ENCODE assay signal across 8 mouse cellular contexts in the genomic region with DNA sequence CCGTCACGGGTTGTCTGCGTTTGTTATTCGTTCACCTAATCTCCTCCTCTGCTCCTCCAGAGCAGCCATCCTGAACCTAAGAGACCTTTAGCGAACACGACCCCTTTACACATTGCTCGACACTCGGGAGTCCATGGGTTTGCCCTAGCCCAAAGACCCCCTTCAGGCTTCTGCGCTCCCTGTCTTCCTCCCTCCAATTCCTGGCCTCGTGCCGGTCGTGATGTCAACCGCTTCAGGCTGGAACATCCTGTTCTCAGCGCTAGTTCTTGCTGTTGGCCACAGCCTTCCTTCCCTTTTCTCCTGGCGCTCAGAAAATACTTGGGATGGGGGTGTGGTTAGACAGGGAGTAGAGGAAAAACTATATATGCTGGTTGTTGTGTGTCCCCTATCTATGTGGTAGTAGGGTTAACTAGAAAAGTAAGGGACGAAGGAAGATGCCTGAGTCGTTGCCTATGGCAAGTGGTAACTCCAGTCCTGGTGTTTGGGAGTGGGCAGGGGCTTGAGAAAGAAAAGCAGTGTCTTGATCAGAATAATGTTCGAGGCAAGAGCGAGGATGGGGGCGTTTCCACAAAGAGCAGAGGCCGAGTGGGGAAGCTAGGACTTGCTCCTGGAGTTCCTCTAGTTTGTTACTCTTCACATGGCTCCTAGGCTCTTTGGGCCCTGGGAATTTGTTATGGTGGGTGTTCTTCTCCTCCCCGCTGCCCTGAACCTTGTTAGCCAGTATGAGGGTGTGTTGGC. TPM values are rescaled to one million over a fixed set of nuclear protein-coding genes. Genes with fewer than 3 reads are reported as not detected.
DNase-seq lines count a peak whose midpoint lies in the region; ATAC-seq lines count a peak whose summit lies in the region.

No protein-coding gene starts in this region.

- peaks cover 40% of the 10 kb centered on the region for H3K4me1 ChIP-seq in neural tube, embryonic 11.5 days (ENCODE audit: control insufficient read depth, insufficient read depth, low read length)
- peaks cover 65% of the 10 kb centered on the region for H3K4me1 ChIP-seq in liver, embryonic 12.5 days
- H3K4me1 ChIP-seq in neural tube, embryonic 13.5 days (replicated peaks) = peaks cover 65% of the 10 kb centered on the region

- no peaks in the 10 kb centered on the region for H3K27me3 ChIP-seq in neural tube, embryonic 11.5 days (ENCODE audit: control insufficient read depth, insufficient read depth, low read length)
- no peaks in the 10 kb centered on the region for H3K27me3 ChIP-seq in liver, embryonic 12.5 days (replicated peaks)
- H3K27me3 ChIP-seq in neural tube, embryonic 13.5 days = no peaks in the 10 kb centered on the region; the same call in 1 of the 2 replicates

- peaks cover 18% of the 10 kb centered on the region for H3K36me3 ChIP-seq in neural tube, embryonic 11.5 days (ENCODE audit: control insufficient read depth, insufficient read depth, low read length)
- peaks cover 39% of the 10 kb centered on the region for H3K36me3 ChIP-seq in liver, embryonic 12.5 days
- H3K36me3 ChIP-seq in neural tube, embryonic 13.5 days = peaks cover 38% of the 10 kb centered on the region

- DNase-seq in neural tube, embryonic 11.5 days (ENCODE audit: low spot score) = peak; percentile 43
- no peak for DNase-seq in neural tube, embryonic 10.5 days (ENCODE audit: extremely low spot score, low spot score)
- peak; percentile 89 for DNase-seq in cerebellum, adult 9-11 months
- DNase-seq in heart, adult 18-20 months = peak; percentile 95 to 96
- peak; percentile 72 for DNase-seq in kidney, adult 11 months
- no peak for DNase-seq in yolk sac, embryonic 10.5 days (ENCODE audit: low spot score)

- H3K9me3 ChIP-seq in neural tube, embryonic 11.5 days (ENCODE audit: control insufficient read depth, low read length) = no peaks in the 10 kb centered on the region
- no peaks in the 10 kb centered on the region for H3K9me3 ChIP-seq in liver, embryonic 12.5 days (replicated peaks)
- no peaks in the 10 kb centered on the region for H3K9me3 ChIP-seq in neural tube, embryonic 13.5 days

- H3K4me3 ChIP-seq in neural tube, embryonic 11.5 days (ENCODE audit: low read depth, low read length) = peak overlapping the region; percentile 51
- peak overlapping the region; percentile 64 for H3K4me3 ChIP-seq in liver, embryonic 12.5 days
- H3K4me3 ChIP-seq in neural tube, embryonic 13.5 days = peak overlapping the region; percentile 63

- peak overlapping the region; percentile 51 for H3K27ac ChIP-seq in neural tube, embryonic 11.5 days (ENCODE audit: low read depth, low read length)
- H3K27ac ChIP-seq in liver, embryonic 12.5 days = peak overlapping the region; percentile 91
- peak overlapping the region; percentile 89 for H3K27ac ChIP-seq in neural tube, embryonic 13.5 days (replicated peaks)

- ATAC-seq in neural tube, embryonic 11.5 days (ENCODE audit: insufficient read depth, low FRiP score, low TSS enrichment) = no peak
- ATAC-seq in liver, embryonic 12.5 days = no peak
- no peak for ATAC-seq in neural tube, embryonic 13.5 days (ENCODE audit: low read depth)

- 2% methylated on average over 22 of the region's 22 CpGs for WGBS in neural tube, embryonic 11.5 days
- WGBS in liver, embryonic 12.5 days (ENCODE audit: insufficient replicate concordance) = under 1% methylated on average over 22 of the region's 22 CpGs
- 1% methylated on average over 22 of the region's 22 CpGs for WGBS in neural tube, embryonic 13.5 days

- H3K4me2 ChIP-seq in neural tube, embryonic 11.5 days (ENCODE audit: low read depth) = peak overlapping the region; percentile 89
- H3K4me2 ChIP-seq in liver, embryonic 12.5 days = peak overlapping the region; percentile 89
- peak overlapping the region; percentile 93 for H3K4me2 ChIP-seq in neural tube, embryonic 13.5 days

- peak overlapping the region; percentile 64 for H3K9ac ChIP-seq in neural tube, embryonic 11.5 days (ENCODE audit: low read length)
- peak overlapping the region; percentile 77 for H3K9ac ChIP-seq in liver, embryonic 12.5 days
- H3K9ac ChIP-seq in neural tube, embryonic 13.5 days = peak overlapping the region; percentile 84

RNA-seq across cellular contexts. Expression of a gene that starts 4.3 kb away (rescaled TPM):
- 10.7 and 10.9 TPM in 2 replicates for polyA plus RNA-seq in neural tube, embryonic 11.5 days (2014; fragmentation: Nextera tagmentation; extraction: Ambion mirVana)
- total RNA-seq in heart, adult 18-20 months (2021) = 10 to 100 TPM; 38.8 to 48.5 TPM
- 2.5 and 4.0 TPM in 2 replicates for polyA plus RNA-seq in liver, embryonic 12.5 days (2016; fragmentation: Nextera tagmentation; extraction: Ambion mirVana)
- polyA plus RNA-seq in neural tube, embryonic 13.5 days (2015; fragmentation: Nextera tagmentation; extraction: Ambion mirVana) = 8.0 and 8.4 TPM in 2 replicates

RNA-seq across cellular contexts. Expression of a gene that starts 11.1 kb away (rescaled TPM):
- polyA plus RNA-seq in neural tube, embryonic 11.5 days (2014; fragmentation: Nextera tagmentation; extraction: Ambion mirVana) = 112 TPM in 2 replicates
- 10 to 100 TPM; 53.9 to 55.4 TPM for total RNA-seq in heart, adult 18-20 months (2021)
- polyA plus RNA-seq in liver, embryonic 12.5 days (2016; fragmentation: Nextera tagmentation; extraction: Ambion mirVana) = 26.3 and 27.5 TPM in 2 replicates
- polyA plus RNA-seq in neural tube, embryonic 13.5 days (2015; fragmentation: Nextera tagmentation; extraction: Ambion mirVana) = 268 and 282 TPM in 2 replicates

RNA-seq across cellular contexts. Expression of a gene that starts 20.9 kb away (rescaled TPM):
- polyA plus RNA-seq in neural tube, embryonic 11.5 days (2014; fragmentation: Nextera tagmentation; extraction: Ambion mirVana) = 0.33 TPM in 1 of 2 replicates, not detected in the other
- under 1 TPM in 1 of 2 experiments, not detected in 1; 0.15 TPM for total RNA-seq in heart, adult 18-20 months (2021)
- 0.44 and 0.46 TPM in 2 replicates for polyA plus RNA-seq in liver, embryonic 12.5 days (2016; fragmentation: Nextera tagmentation; extraction: Ambion mirVana)
- 0.61 TPM in 1 of 2 replicates, not detected in the other for polyA plus RNA-seq in neural tube, embryonic 13.5 days (2015; fragmentation: Nextera tagmentation; extraction: Ambion mirVana)

RNA-seq across cellular contexts. Expression of a gene that starts 23.0 kb away (rescaled TPM):
- polyA plus RNA-seq in neural tube, embryonic 11.5 days (2014; fragmentation: Nextera tagmentation; extraction: Ambion mirVana) = 0.24 TPM in 1 of 2 replicates, not detected in the other
- total RNA-seq in heart, adult 18-20 months (2021) = under 1 TPM; 0.23 to 0.27 TPM
- polyA plus RNA-seq in liver, embryonic 12.5 days (2016; fragmentation: Nextera tagmentation; extraction: Ambion mirVana) = 0.14 TPM in 1 of 2 replicates, not detected in the other
- 0.18 and 0.32 TPM in 2 replicates for polyA plus RNA-seq in neural tube, embryonic 13.5 days (2015; fragmentation: Nextera tagmentation; extraction: Ambion mirVana)

RNA-seq across cellular contexts. Expression of a gene that starts 26.4 kb away (rescaled TPM):
- 0.08 and 0.66 TPM in 2 replicates for polyA plus RNA-seq in neural tube, embryonic 11.5 days (2014; fragmentation: Nextera tagmentation; extraction: Ambion mirVana)
- not detected for total RNA-seq in heart, adult 18-20 months (2021)
- polyA plus RNA-seq in liver, embryonic 12.5 days (2016; fragmentation: Nextera tagmentation; extraction: Ambion mirVana) = not detected in 2 replicates
- 0.59 and 1.2 TPM in 2 replicates for polyA plus RNA-seq in neural tube, embryonic 13.5 days (2015; fragmentation: Nextera tagmentation; extraction: Ambion mirVana)

Comparison
In these comparisons a context has a peak if more than half of its experiments do, and no peak if none do; other contexts are left out.
1. DNase-seq: peak in neural tube, embryonic 11.5 days (single experiment), cerebellum, adult 9-11 months (single experiment), heart, adult 18-20 months (2 of 2) and kidney, adult 11 months (single experiment); none in neural tube, embryonic 10.5 days (single experiment) and yolk sac, embryonic 10.5 days (single experiment).
2. Peak in every context shown above with its lines, with median percentiles within 50 percentile points of each other: H3K27ac ChIP-seq, H3K4me2 ChIP-seq, H3K4me3 ChIP-seq and H3K9ac ChIP-seq.